11 mouse cellular contexts compared by ENCODE assay signal in genomic region chr2:164817703-164818102, GRCm38 (mm10). TPM values are rescaled to one million over a fixed set of nuclear protein-coding genes. Genes with fewer than 3 reads are reported as not detected.
DNase-seq lines count a peak whose midpoint lies in the region; ATAC-seq and TF ChIP-seq lines count a peak whose summit lies in the region.
"Had no signal": no experiment of that assay in that cellular context is flagged by ENCODE, and none has a peak within 500 bp of the region (broad histone marks: within the 10 kb centered on the region; RNA-seq: fewer than 3 reads in every experiment).

No protein-coding gene starts in this region.

- no peaks in the 10 kb centered on the region for H3K9me3 ChIP-seq in kidney, postnatal 0 days (replicated peaks; ENCODE audit: low read length)
- H3K9me3 ChIP-seq in ES-Bruce4 (replicated peaks; ENCODE audit: control insufficient read depth, insufficient read depth, low read length, poor library complexity, severe bottlenecking): no peaks in the 10 kb centered on the region
- no peaks in the 10 kb centered on the region for H3K9me3 ChIP-seq in liver, embryonic 14.5 days (ENCODE audit: control insufficient read depth, low read length)

- no peak overlapping the region for H3K4me2 ChIP-seq in kidney, postnatal 0 days (ENCODE audit: low read length)
- H3K4me2 ChIP-seq in liver, embryonic 14.5 days (ENCODE audit: low read depth): no peak overlapping the region

- no peak overlapping the region for H3K4me3 ChIP-seq in kidney, postnatal 0 days (replicated peaks; ENCODE audit: low read depth, low read length)
- no peak overlapping the region for H3K4me3 ChIP-seq in ES-Bruce4 (ENCODE audit: low read depth, low read length)
- H3K4me3 ChIP-seq in liver, embryonic 14.5 days (ENCODE audit: insufficient read depth in 1 of 2, low read depth in 2 of 2, low read length in 2 of 2): no peak overlapping the region

- ATAC-seq in kidney, postnatal 0 days (replicated peaks; ENCODE audit: low FRiP score, low read depth): 0 out of 2 replicates have a peak, but pooled peaks have one; percentile 29
- no peak for ATAC-seq in liver, embryonic 14.5 days (ENCODE audit: insufficient read depth)

- peak; percentile 92 for TF ChIP-seq EP300 in ES-Bruce4 (IDR thresholded peaks at IDR 0.05; ENCODE audit: insufficient read depth, low read depth, low read length)
- no peak for TF ChIP-seq EP300 in liver, embryonic 14.5 days (IDR thresholded peaks at IDR 0.05; ENCODE audit: low read depth)

- 0 out of 2 replicates have a peak, but pooled peaks cover 4% of the 10 kb centered on the region for H3K36me3 ChIP-seq in kidney, postnatal 0 days (ENCODE audit: insufficient read depth, low read length)
- peaks cover 12% of the 10 kb centered on the region; the same call in 1 of the 2 replicates for H3K36me3 ChIP-seq in ES-Bruce4 (ENCODE audit: control insufficient read depth, insufficient read depth, low read length, poor library complexity, severe bottlenecking)
- 0 out of 2 replicates have a peak, but pooled peaks cover 2% of the 10 kb centered on the region for H3K36me3 ChIP-seq in liver, embryonic 14.5 days (replicated peaks; ENCODE audit: control insufficient read depth, insufficient read depth, low read depth)

- peak; percentile 26; the same call in 1 of the 2 replicates for TF ChIP-seq CTCF in kidney, postnatal 0 days (IDR thresholded peaks at IDR 0.05; ENCODE audit: low read depth)
- TF ChIP-seq CTCF in ES-Bruce4 (IDR thresholded peaks at IDR 0.05; ENCODE audit: low read depth, low read length): peak; percentile 36
- TF ChIP-seq CTCF in liver, embryonic 14.5 days (IDR thresholded peaks at IDR 0.05; ENCODE audit: low read depth): peak; percentile 21; the same call in 1 of the 2 replicates

- H3K27me3 ChIP-seq in kidney, postnatal 0 days (ENCODE audit: insufficient read depth, low read length): no peaks in the 10 kb centered on the region
- H3K27me3 ChIP-seq in ES-Bruce4 (ENCODE audit: control insufficient read depth, insufficient read depth, low read length, poor library complexity, severe bottlenecking): no peaks in the 10 kb centered on the region
- H3K27me3 ChIP-seq in liver, embryonic 14.5 days (ENCODE audit: control insufficient read depth, insufficient read depth, low read length): no peaks in the 10 kb centered on the region

- WGBS in kidney, postnatal 0 days: 65% methylated on average over 5 of the region's 5 CpGs
- WGBS in liver, embryonic 14.5 days (ENCODE audit: insufficient replicate concordance): 67% methylated on average over 5 of the region's 5 CpGs

- no peak for TF ChIP-seq POLR2A in ES-Bruce4 (IDR thresholded peaks at IDR 0.05; ENCODE audit: insufficient read depth, low read length)

- H3K9ac ChIP-seq in kidney, postnatal 0 days (ENCODE audit: low read depth, low read length): no peak overlapping the region
- H3K9ac ChIP-seq in ES-Bruce4 (ENCODE audit: low read depth, poor library complexity, severe bottlenecking): no peak overlapping the region
- no peak overlapping the region for H3K9ac ChIP-seq in liver, embryonic 14.5 days (replicated peaks)

- H3K27ac ChIP-seq in kidney, postnatal 0 days: no peak overlapping the region
- peak overlapping the region; percentile 70 for H3K27ac ChIP-seq in ES-Bruce4 (ENCODE audit: insufficient read depth, low read length)
- no peak overlapping the region for H3K27ac ChIP-seq in liver, embryonic 14.5 days

- no peaks in the 10 kb centered on the region for H3K4me1 ChIP-seq in kidney, postnatal 0 days (replicated peaks; ENCODE audit: insufficient read depth, low read length)
- peaks cover 10% of the 10 kb centered on the region for H3K4me1 ChIP-seq in ES-Bruce4 (ENCODE audit: control insufficient read depth, insufficient read depth, low read length)
- peaks cover 16 to 20% of the 10 kb centered on the region in 2 experiments for H3K4me1 ChIP-seq in liver, embryonic 14.5 days (replicated peaks; ENCODE audit: control insufficient read depth in 2 of 2, insufficient read depth in 2 of 2, low read length in 1 of 2)

- peak; percentile 50 for DNase-seq in kidney, postnatal 0 days (ENCODE audit: low spot score)
- no peak for DNase-seq in kidney, postnatal 10 days
- peak; percentile 82 for DNase-seq in R1 (ENCODE audit: low read depth, low spot score)
- no peak for DNase-seq in liver, embryonic 14.5 days (ENCODE audit: low read depth in 3 of 3, low spot score in 3 of 3)
- no peak for DNase-seq in kidney, postnatal 25 days
- no peak for DNase-seq in gastrocnemius, postnatal 25 days
- DNase-seq: cerebellum, postnatal 25 days; gastrocnemius, postnatal 14 days; kidney, postnatal 36 days; thymus, postnatal 36 days had no signal

RNA-seq across cellular contexts. Expression of gene Zswim1, which starts 4.8 kb away (rescaled TPM):
- 15.5 and 15.8 TPM in 2 replicates for polyA plus RNA-seq in kidney, postnatal 0 days (2015; fragmentation: Nextera tagmentation; extraction: Ambion mirVana)
- 39.5 and 50.0 TPM in 2 replicates for polyA plus RNA-seq in ES-Bruce4 (2011; ENCODE audit: insufficient read depth, insufficient read length, low read depth, missing spikeins)
- 2.0 and 2.6 TPM in 2 replicates for polyA plus RNA-seq in liver, embryonic 14.5 days (2012; rRNA removed)
- polyA plus RNA-seq in liver, embryonic 14.5 days (2014; fragmentation: Nextera tagmentation; extraction: Ambion mirVana): 3.6 and 4.6 TPM in 2 replicates
- 1 to 10 TPM; 3.7 to 3.8 TPM for total RNA-seq in gastrocnemius, postnatal 25 days (2021)

RNA-seq across cellular contexts. Expression of gene Spata25, which starts 10.6 kb away (rescaled TPM):
- polyA plus RNA-seq in kidney, postnatal 0 days (2015; fragmentation: Nextera tagmentation; extraction: Ambion mirVana): not detected in 2 replicates
- not detected in 2 replicates for polyA plus RNA-seq in ES-Bruce4 (2011; ENCODE audit: insufficient read depth, insufficient read length, low read depth, missing spikeins)
- not detected in 2 replicates for polyA plus RNA-seq in liver, embryonic 14.5 days (2012; rRNA removed)
- polyA plus RNA-seq in liver, embryonic 14.5 days (2014; fragmentation: Nextera tagmentation; extraction: Ambion mirVana): not detected in 2 replicates
- not detected for total RNA-seq in gastrocnemius, postnatal 25 days (2021)

RNA-seq across cellular contexts. Expression of gene Zswim3, which starts 12.8 kb away (rescaled TPM):
- polyA plus RNA-seq in kidney, postnatal 0 days (2015; fragmentation: Nextera tagmentation; extraction: Ambion mirVana): 5.2 and 5.4 TPM in 2 replicates
- polyA plus RNA-seq in ES-Bruce4 (2011; ENCODE audit: insufficient read depth, insufficient read length, low read depth, missing spikeins): 10.7 and 12.1 TPM in 2 replicates
- polyA plus RNA-seq in liver, embryonic 14.5 days (2012; rRNA removed): 2.2 and 2.4 TPM in 2 replicates
- polyA plus RNA-seq in liver, embryonic 14.5 days (2014; fragmentation: Nextera tagmentation; extraction: Ambion mirVana): 3.7 and 4.5 TPM in 2 replicates
- 1 to 10 TPM; 1.4 TPM for total RNA-seq in gastrocnemius, postnatal 25 days (2021)

RNA-seq across cellular contexts. Expression of gene Acot8, which starts 13.0 kb away (rescaled TPM):
- 28.7 and 33.2 TPM in 2 replicates for polyA plus RNA-seq in kidney, postnatal 0 days (2015; fragmentation: Nextera tagmentation; extraction: Ambion mirVana)
- polyA plus RNA-seq in ES-Bruce4 (2011; ENCODE audit: insufficient read depth, insufficient read length, low read depth, missing spikeins): 15.0 and 15.7 TPM in 2 replicates
- 20.6 and 22.1 TPM in 2 replicates for polyA plus RNA-seq in liver, embryonic 14.5 days (2012; rRNA removed)
- 13.5 and 14.7 TPM in 2 replicates for polyA plus RNA-seq in liver, embryonic 14.5 days (2014; fragmentation: Nextera tagmentation; extraction: Ambion mirVana)
- 1 to 10 TPM; 8.0 to 9.1 TPM for total RNA-seq in gastrocnemius, postnatal 25 days (2021)

RNA-seq across cellular contexts. Expression of gene Ctsa, which starts 15.0 kb away (rescaled TPM):
- polyA plus RNA-seq in kidney, postnatal 0 days (2015; fragmentation: Nextera tagmentation; extraction: Ambion mirVana): 219 and 254 TPM in 2 replicates
- polyA plus RNA-seq in ES-Bruce4 (2011; ENCODE audit: insufficient read depth, insufficient read length, low read depth, missing spikeins): 75.3 and 83.4 TPM in 2 replicates
- polyA plus RNA-seq in liver, embryonic 14.5 days (2012; rRNA removed): 69.5 and 82.7 TPM in 2 replicates
- polyA plus RNA-seq in liver, embryonic 14.5 days (2014; fragmentation: Nextera tagmentation; extraction: Ambion mirVana): 59.4 and 60.8 TPM in 2 replicates
- total RNA-seq in gastrocnemius, postnatal 25 days (2021): 10 to 100 TPM; 42.9 to 49.2 TPM

Comparison
In these comparisons a context has a peak if more than half of its experiments do, and no peak if none do; other contexts are left out.
1. DNase-seq: peak in kidney, postnatal 0 days (single experiment) and R1 (single experiment); none in kidney, postnatal 10 days (single experiment), liver, embryonic 14.5 days (0 of 3), kidney, postnatal 25 days (0 of 2) and gastrocnemius, postnatal 25 days (single experiment).
2. Peak in every context shown above with its lines, with median percentiles within 50 percentile points of each other: CTCF ChIP-seq.